Mouse (Mus musculus): ENCODE measurements around the gene Sh3bgr. TPM values are rescaled to one million over a fixed set of nuclear protein-coding genes. Genes with fewer than 3 reads are reported as not detected.

The Sh3bgr gene
- 30.5 and 41.3 TPM in 2 replicates for polyA plus RNA-seq (2012; ENCODE audit: insufficient read depth, insufficient read length, missing spikeins)

- Histone ChIP-seq H3K4me1 (ENCODE audit: control insufficient read depth, insufficient read depth, insufficient read length, low read length) (no peaks in the 10 kb centered on the region), H3K27ac (replicated peaks; ENCODE audit: low read depth, low read length) (no peak within 1 kb of the TSS), H3K4me3 (ENCODE audit: insufficient read depth, low read depth, low read length) (peak within 1 kb of the TSS; percentile 59)
These were observed at the start of gene Sh3bgr for GRCm38 (mm10) chr16:96199913-96200701. Sh3bgr (plus strand) TSS chr16:96200450.

- H3K27ac ChIP-seq (replicated peaks; ENCODE audit: low read depth, low read length), result no peak overlapping the region
- H3K4me3 ChIP-seq (ENCODE audit: insufficient read depth, low read depth, low read length), result no peak overlapping the region
- H3K4me1 ChIP-seq (ENCODE audit: control insufficient read depth, insufficient read depth, insufficient read length, low read length), result no peaks in the 10 kb centered on the region
These were observed 49.3 kb upstream of the Sh3bgr start for GRCm38 (mm10) chr16:96150995-96151394.

- Histone ChIP-seq H3K27ac (replicated peaks; ENCODE audit: low read depth, low read length) (no peak overlapping the region), H3K4me3 (ENCODE audit: insufficient read depth, low read depth, low read length) (no peak overlapping the region), H3K4me1 (ENCODE audit: control insufficient read depth, insufficient read depth, insufficient read length, low read length) (no peaks in the 10 kb centered on the region)
These were observed 48.7 kb upstream of the Sh3bgr start for GRCm38 (mm10) chr16:96151551-96151950.

GRCm38 (mm10) chr16:96154476-96154875 lies 45.8 kb upstream of the Sh3bgr start:
- no peak overlapping the region for H3K4me3 ChIP-seq (ENCODE audit: insufficient read depth, low read depth, low read length)
- peak overlapping the region; percentile 24; the same call in 1 of the 2 replicates for H3K27ac ChIP-seq (replicated peaks; ENCODE audit: low read depth, low read length)
- H3K4me1 ChIP-seq (ENCODE audit: control insufficient read depth, insufficient read depth, insufficient read length, low read length), result no peaks in the 10 kb centered on the region

- Histone ChIP-seq H3K4me1 (ENCODE audit: control insufficient read depth, insufficient read depth, insufficient read length, low read length) (no peaks in the 10 kb centered on the region), H3K4me3 (ENCODE audit: insufficient read depth, low read depth, low read length) (no peak overlapping the region), H3K27ac (replicated peaks; ENCODE audit: low read depth, low read length) (no peak overlapping the region)
These were observed 44.2 kb upstream of the Sh3bgr start for GRCm38 (mm10) chr16:96156019-96156418.

GRCm38 (mm10) chr16:96157171-96157570 lies 43.1 kb upstream of the Sh3bgr start:
- H3K4me3 ChIP-seq (ENCODE audit: insufficient read depth, low read depth, low read length), result no peak overlapping the region
- no peaks in the 10 kb centered on the region for H3K4me1 ChIP-seq (ENCODE audit: control insufficient read depth, insufficient read depth, insufficient read length, low read length)
- no peak overlapping the region for H3K27ac ChIP-seq (replicated peaks; ENCODE audit: low read depth, low read length)

GRCm38 (mm10) chr16:96158511-96159080 lies 41.7 kb upstream of the Sh3bgr start:
- H3K4me3 ChIP-seq (ENCODE audit: insufficient read depth, low read depth, low read length), result peak overlapping the region; percentile 59
- H3K4me1 ChIP-seq (ENCODE audit: control insufficient read depth, insufficient read depth, insufficient read length, low read length), result no peaks in the 10 kb centered on the region
- H3K27ac ChIP-seq (replicated peaks; ENCODE audit: low read depth, low read length), result no peak overlapping the region

- H3K4me1 ChIP-seq (ENCODE audit: control insufficient read depth, insufficient read depth, insufficient read length, low read length), result no peaks in the 10 kb centered on the region
- peak overlapping the region; percentile 59 for H3K4me3 ChIP-seq (ENCODE audit: insufficient read depth, low read depth, low read length)
- H3K27ac ChIP-seq (replicated peaks; ENCODE audit: low read depth, low read length), result no peak overlapping the region
These were observed 41.0 kb upstream of the Sh3bgr start for GRCm38 (mm10) chr16:96159091-96159731.

- no peaks in the 10 kb centered on the region for H3K4me1 ChIP-seq (ENCODE audit: control insufficient read depth, insufficient read depth, insufficient read length, low read length)
- no peak overlapping the region for H3K27ac ChIP-seq (replicated peaks; ENCODE audit: low read depth, low read length)
- H3K4me3 ChIP-seq (ENCODE audit: insufficient read depth, low read depth, low read length), result peak overlapping the region; percentile 59
These were observed 40.4 kb upstream of the Sh3bgr start for GRCm38 (mm10) chr16:96159794-96160346.

- Histone ChIP-seq H3K4me3 (ENCODE audit: insufficient read depth, low read depth, low read length) (no peak overlapping the region), H3K4me1 (ENCODE audit: control insufficient read depth, insufficient read depth, insufficient read length, low read length) (no peaks in the 10 kb centered on the region), H3K27ac (replicated peaks; ENCODE audit: low read depth, low read length) (no peak overlapping the region)
These were observed 39.3 kb upstream of the Sh3bgr start for GRCm38 (mm10) chr16:96160927-96161326.

GRCm38 (mm10) chr16:96161336-96161735 lies 38.9 kb upstream of the Sh3bgr start:
- no peak overlapping the region for H3K4me3 ChIP-seq (ENCODE audit: insufficient read depth, low read depth, low read length)
- no peak overlapping the region for H3K27ac ChIP-seq (replicated peaks; ENCODE audit: low read depth, low read length)
- no peaks in the 10 kb centered on the region for H3K4me1 ChIP-seq (ENCODE audit: control insufficient read depth, insufficient read depth, insufficient read length, low read length)

GRCm38 (mm10) chr16:96165723-96166264 lies 34.5 kb upstream of the Sh3bgr start:
- H3K27ac ChIP-seq (replicated peaks; ENCODE audit: low read depth, low read length), result no peak overlapping the region

GRCm38 (mm10) chr16:96168837-96169236 lies 31.4 kb upstream of the Sh3bgr start:
- no peak overlapping the region for H3K27ac ChIP-seq (replicated peaks; ENCODE audit: low read depth, low read length)
- no peaks in the 10 kb centered on the region for H3K4me1 ChIP-seq (ENCODE audit: control insufficient read depth, insufficient read depth, insufficient read length, low read length)
- H3K4me3 ChIP-seq (ENCODE audit: insufficient read depth, low read depth, low read length), result no peak overlapping the region

More at GRCm38 (mm10) chr16:96165723-96166264, 34.5 kb upstream of the Sh3bgr start:
- Histone ChIP-seq H3K4me1 (ENCODE audit: control insufficient read depth, insufficient read depth, insufficient read length, low read length) (no peaks in the 10 kb centered on the region), H3K4me3 (ENCODE audit: insufficient read depth, low read depth, low read length) (no peak overlapping the region)

- no peaks in the 10 kb centered on the region for H3K4me1 ChIP-seq (ENCODE audit: control insufficient read depth, insufficient read depth, insufficient read length, low read length)
- no peak overlapping the region for H3K4me3 ChIP-seq (ENCODE audit: insufficient read depth, low read depth, low read length)
- H3K27ac ChIP-seq (replicated peaks; ENCODE audit: low read depth, low read length), result no peak overlapping the region
These were observed 26.6 kb upstream of the Sh3bgr start for GRCm38 (mm10) chr16:96173648-96174047.

- no peaks in the 10 kb centered on the region for H3K4me1 ChIP-seq (ENCODE audit: control insufficient read depth, insufficient read depth, insufficient read length, low read length)
- H3K4me3 ChIP-seq (ENCODE audit: insufficient read depth, low read depth, low read length), result no peak overlapping the region
- no peak overlapping the region for H3K27ac ChIP-seq (replicated peaks; ENCODE audit: low read depth, low read length)
These were observed 24.9 kb upstream of the Sh3bgr start for GRCm38 (mm10) chr16:96175399-96175798.
